Mouse (Mus musculus) right cerebral cortex, adult 2 months (tissue): ENCODE data around the gene Nucks1.
"Not testable (repeated sequence)": the region's sequence is repeated elsewhere in the genome, so short reads cannot be mapped to it uniquely, and the experiment has no call there.

Experiments used
- DNase-seq, 2 experiments: peaks; one replicate each; pipeline ENCODE4 v3.0.0; 2021 to 2022; ENCODE audit warnings: low spot score in 2 of 2

The Nucks1 gene

GRCm38 (mm10) chr1:131910001-131910648 lies at the start of gene Nucks1:
TSS of gene Nucks1 (plus strand) at chr1:131910534.
- DNase-seq = peak; percentile 98 to 100

- no peak for DNase-seq
These were observed 48.5 kb upstream of the Nucks1 start for GRCm38 (mm10) chr1:131861811-131862210.

- DNase-seq = no peak
These were observed 44.7 kb upstream of the Nucks1 start for GRCm38 (mm10) chr1:131865596-131865995.

DNA sequence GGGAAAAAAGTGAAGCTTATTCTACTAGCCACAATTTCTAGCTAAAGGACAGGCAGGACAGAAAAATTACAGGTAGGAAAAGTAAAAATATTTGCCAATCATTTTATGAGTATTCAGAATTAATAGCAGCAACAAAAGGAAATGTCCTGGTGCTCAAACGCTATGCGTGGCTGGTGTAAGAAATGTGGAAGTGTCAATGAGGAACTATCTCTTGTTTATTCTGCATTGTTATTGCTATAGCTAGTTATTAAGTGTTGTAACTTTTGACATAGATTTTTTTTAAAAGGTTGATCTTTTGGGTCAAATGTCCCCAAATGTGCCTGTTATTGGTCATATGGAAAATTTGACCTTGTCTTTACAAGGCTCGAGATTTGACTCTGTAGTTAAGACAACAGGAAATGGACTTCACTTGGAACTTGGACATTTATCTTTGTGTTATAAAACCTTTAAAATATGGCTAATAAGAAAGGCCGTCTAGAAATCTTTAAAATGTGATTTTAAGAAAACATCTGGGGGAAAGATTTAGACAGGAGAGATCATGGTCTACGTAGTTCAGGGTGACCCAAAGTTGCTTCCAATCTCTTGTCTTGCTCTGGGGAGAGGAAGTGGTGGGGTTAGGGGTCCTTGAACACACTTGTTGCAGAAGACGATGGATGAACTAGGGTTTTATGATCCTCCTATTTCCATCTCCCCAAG lies 43.9 kb upstream of the Nucks1 start:
- DNase-seq = no peak

DNA sequence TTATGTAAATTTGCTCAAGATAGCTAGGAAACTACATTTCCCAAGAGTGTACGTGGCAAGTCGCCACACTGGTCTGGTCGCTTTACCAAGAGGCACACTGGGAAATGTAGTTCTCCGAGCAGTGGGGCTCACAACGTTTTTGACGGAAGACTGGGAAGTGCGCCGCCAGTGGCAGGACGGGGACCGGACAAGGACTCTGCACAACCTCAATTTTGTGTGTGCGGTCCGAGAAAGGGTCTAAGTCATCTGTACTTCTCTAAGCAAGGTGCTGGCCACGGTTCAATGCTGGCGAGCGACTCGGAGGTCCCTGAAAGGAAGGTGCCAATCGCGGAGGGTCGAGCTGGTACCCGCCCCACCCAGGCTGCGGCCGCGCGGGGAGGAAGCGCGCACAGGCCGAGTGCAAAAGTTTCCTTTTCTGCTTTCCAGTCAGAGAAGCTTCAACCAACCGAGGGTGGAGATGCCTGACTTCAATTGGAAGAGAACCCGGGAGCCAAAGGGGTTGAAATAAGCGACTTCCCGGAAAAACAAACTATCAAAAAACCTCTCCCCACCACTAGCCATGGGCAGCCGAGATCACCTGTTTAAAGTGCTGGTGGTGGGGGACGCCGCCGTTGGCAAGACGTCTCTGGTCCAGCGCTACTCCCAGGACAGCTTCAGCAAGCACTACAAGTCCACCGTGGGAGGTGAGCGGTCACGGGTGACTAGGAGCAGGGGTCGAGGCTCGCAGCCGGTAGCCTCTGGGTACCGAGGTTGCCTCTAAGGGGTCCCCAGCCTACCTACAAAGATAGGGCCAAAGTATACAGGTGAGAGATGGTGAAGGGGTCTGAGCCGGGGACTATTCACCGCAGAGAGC lies 43.0 kb upstream of the Nucks1 start, which contains the start of gene Rab29:
Gene Rab29 (plus strand): TSS at position 132 of the 853 bp plus-strand sequence.
- DNase-seq = peak; percentile 91 to 93

- DNase-seq = no peak
These were observed 42.4 kb upstream of the Nucks1 start for GRCm38 (mm10) chr1:131867946-131868290.

- no peak for DNase-seq
These were observed 40.8 kb upstream of the Nucks1 start for GRCm38 (mm10) chr1:131869561-131869960.

- DNase-seq = no peak
These were observed 37.5 kb upstream of the Nucks1 start for GRCm38 (mm10) chr1:131872856-131873255.

DNA sequence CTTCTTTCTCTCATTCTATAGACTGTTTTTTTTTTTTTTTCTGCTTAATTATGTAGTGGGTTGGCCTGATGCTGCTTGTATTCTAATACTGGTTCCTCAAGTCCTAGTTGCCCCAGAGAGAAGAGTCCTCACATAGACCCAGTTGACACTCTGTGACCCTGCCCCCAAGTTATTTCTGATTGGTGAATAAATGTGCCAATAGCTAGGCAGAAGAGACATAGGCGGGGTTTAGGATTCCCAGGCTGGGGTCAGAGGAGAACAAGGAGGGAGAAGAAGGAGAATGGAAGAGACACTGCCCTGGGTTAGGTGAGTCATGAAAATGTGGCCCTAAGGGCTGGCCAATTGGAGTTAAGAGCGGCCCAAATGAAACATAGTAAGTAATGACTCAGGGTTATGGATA lies 30.5 kb upstream of the Nucks1 start:
- no peak for DNase-seq

GRCm38 (mm10) chr1:131882787-131883186 lies 27.5 kb upstream of the Nucks1 start:
- no peak for DNase-seq

DNA sequence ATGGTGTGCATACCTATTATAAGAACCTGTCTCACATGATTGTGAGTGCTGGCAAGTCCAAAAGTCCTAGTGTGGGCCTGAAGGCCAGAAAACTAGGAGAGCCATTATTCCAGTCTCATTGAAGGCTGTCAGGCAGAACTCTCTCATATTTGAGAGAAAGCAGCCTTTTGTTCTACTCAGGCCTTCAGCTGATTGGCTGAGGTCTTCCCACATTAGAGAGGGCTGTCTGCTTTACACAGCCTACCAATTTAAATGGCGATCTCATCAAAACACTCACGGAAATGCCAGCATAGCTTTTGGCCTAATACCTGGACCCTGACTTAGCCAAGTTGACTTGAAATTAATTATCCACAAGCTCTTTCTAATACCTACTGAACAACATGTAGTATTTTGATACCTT lies 24.2 kb upstream of the Nucks1 start:
- DNase-seq = no peak

DNA sequence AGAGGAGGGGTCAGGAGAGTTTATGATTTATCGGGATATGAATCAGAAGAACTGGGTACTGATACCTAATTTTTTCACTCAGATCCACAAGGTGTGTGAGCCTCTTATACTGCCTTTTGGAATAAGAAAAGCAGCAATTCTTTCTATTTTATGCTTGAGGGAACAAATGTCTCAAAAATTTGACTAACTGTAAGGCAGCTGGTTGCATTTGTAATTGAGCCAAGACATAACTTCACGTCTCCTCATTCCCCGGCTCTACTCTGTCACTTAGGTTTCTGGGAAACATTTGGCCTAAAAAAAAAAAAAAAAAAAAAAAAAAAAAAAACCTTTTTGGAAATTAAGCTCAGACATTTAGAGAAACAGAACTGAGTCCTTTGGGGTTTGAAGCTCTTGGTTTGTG lies 23.7 kb upstream of the Nucks1 start:
- no peak for DNase-seq

GRCm38 (mm10) chr1:131890043-131890658 lies 20.2 kb upstream of the Nucks1 start:
- no peak for DNase-seq

GRCm38 (mm10) chr1:131891436-131891835 lies 18.9 kb upstream of the Nucks1 start:
- DNase-seq = no peak

- no peak for DNase-seq
These were observed 7.7 kb upstream of the Nucks1 start for GRCm38 (mm10) chr1:131902679-131903078.

GRCm38 (mm10) chr1:131903251-131903650 lies 7.1 kb upstream of the Nucks1 start:
- peak in 1 of 2 experiments; percentile 16 for DNase-seq

- DNase-seq = no peak
These were observed 4.8 kb upstream of the Nucks1 start for GRCm38 (mm10) chr1:131905497-131905896.

DNA sequence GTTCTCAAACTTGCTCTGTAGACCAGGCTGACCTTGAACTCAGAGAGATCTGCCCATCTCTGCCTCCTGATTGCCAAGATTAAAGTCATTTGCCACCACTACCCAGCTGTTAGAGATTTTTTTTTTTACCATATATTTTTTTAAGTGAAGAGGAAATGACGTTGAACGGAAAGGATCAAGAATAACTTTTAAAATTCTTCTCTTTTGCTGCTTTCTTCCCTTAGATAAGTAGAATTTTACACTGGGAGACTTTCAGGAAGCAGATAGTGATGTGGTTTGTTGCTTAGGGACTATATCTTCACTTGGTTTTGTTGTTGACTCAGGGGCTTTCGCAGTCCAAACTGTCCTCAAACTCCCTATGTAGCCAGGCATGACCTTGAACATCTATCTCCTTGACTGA lies 1.9 kb upstream of the Nucks1 start:
- DNase-seq = no peak

GRCm38 (mm10) chr1:131909236-131909635 lies 1.1 kb upstream of the Nucks1 start:
- DNase-seq = not testable (repeated sequence)

GRCm38 (mm10) chr1:131910674-131911558 lies 582 bp downstream of the Nucks1 start:
- DNase-seq = peak; percentile 62 to 63

DNA sequence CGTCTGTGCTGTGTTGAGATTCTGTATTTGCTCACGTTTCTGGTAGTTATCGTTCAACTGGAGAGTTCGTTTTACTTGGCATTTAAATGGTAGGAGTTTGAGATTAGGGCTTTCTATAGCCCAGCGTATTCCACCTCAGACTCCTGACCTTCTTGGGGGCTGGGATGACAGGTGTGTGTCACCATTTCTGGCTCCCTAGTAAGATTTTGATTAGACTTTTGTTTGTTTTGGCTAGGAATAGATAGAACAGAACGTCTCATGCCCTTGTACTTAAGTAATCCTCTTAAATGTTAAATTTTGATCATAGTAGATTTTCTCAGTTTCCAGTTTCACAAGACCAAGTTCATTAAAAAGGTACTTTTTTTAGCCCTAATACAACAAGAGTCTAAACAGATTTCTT lies 7.3 kb downstream of the Nucks1 start:
- DNase-seq = no peak
